Mouse (Mus musculus) right cerebral cortex, adult 18-20 months (tissue): ENCODE measurements at regions not wholly inside any gene's neighbourhood (a gene's known extent, or its start where the extent isn't known, plus 50 kb on each side); places are given as distances from the start of the nearest gene placed in this dataset.

ENCODE experiments used
- DNase-seq: peaks from one replicate; pipeline ENCODE4 v3.0.0; 2022; ENCODE audit warnings: mixed read lengths

- peak; percentile 68 for DNase-seq
Observed at GRCm38 (mm10) chr12:109958357-109959085, 320.3 kb upstream of the Dio3 start.

GRCm38 (mm10) chr12:109966776-109967175 lies 312.1 kb upstream of the Dio3 start:
- DNase-seq, result no peak

- DNase-seq, result peak; percentile 32
Observed at GRCm38 (mm10) chr12:109968303-109968702, 310.6 kb upstream of the Dio3 start.

GRCm38 (mm10) chr12:109971508-109971907 lies 307.4 kb upstream of the Dio3 start:
- DNase-seq, result no peak

- peak; percentile 59 for DNase-seq
Observed at GRCm38 (mm10) chr12:109972366-109973015, 306.4 kb upstream of the Dio3 start.

DNA sequence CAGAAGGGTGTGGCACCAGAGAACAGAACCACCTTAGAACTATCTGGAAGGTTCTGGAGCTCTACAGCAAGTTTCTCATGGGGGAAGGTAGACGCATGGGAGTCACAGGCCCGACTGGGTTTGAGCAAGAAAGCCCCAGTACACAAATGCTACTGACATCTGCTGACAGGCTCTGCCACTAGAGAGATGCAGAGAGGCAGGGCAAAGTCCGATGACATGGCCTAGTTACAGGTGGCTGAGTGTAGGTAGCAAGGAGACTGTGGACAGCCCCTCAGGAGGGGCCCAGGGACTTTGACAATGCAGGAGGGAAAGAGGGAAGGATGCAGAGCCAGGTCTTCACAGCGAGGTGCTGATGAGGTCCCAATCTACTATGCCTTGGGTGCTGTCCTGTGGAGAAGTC lies 305.3 kb upstream of the Dio3 start:
- no peak for DNase-seq

DNA sequence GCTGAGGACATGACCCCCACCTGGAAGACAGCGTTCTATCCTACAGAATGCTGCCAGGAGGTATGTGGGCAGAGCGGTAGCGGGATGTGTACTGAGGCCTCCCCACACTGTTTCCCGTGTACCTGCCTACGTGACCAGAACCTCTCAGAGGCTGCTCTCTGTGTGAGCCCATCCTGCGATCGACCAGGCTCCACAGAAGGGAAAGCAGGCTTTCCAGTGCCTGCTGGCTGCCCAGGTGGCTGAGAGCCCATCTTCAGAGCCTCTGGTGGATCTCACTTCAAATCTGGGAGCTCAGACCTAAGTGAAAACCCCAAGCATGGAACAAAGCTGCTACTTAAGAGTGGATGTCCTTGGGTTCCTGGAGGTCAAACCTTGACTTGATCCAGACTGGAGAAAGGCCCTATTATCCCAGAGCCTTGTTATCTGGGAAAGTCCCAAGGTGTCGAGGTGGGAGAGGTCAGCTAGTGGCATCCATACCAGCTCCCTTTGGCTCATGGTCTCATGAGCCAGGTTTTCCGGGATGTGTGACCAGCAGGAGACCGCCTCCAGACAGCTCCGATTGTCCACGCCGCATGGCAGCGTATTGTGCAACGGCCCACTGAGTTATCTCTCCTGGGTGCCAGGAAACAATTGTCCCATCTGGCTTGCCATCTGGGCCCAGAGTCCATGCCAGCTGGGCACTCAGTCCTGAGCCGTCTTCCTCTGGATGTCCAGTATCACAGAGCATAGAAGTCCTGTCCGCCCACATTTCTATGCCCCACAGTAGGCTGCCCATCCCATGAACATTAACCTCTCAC lies 303.5 kb upstream of the Dio3 start:
- DNase-seq, result peak; percentile 60

DNA sequence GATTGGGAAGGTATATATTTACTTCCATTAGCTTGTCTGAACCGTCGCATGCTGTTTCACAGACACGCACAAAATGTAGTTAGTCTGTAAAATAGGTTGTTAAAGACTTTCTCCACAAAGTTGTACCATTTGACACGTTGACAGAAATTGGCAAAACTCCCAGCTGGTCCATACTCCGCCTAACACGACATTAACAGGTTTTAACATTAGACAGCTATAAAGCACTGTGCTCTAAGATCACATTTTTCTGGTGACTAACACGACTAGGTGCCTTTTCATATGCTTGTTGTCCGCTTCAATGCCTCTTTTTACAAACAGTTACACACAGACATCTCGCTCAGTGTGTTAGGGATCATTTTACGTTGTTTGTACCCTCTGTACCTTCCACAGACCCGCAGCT lies 294.2 kb upstream of the Dio3 start:
- DNase-seq, result no peak

GRCm38 (mm10) chr12:109993410-109993809 lies 285.5 kb upstream of the Dio3 start:
- no peak for DNase-seq

DNA sequence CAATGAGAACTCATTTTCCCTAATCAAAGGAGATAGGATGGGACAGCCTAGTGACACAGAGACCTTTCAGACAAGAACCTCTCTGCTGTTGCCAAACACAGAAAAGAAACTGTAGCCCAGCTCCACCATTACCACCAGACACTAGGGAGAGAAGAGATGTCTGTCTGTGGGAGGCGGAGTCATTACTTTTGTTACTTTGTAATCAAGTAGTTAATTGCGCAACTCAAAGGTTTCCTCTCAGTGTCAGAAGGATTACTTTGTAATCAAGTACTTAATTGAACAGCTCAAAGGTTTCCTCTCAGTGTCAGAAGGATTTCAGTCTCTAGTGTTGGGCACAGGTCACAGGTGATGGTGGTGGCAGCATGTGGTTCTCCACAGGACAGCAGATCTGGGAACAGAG lies 276.2 kb upstream of the Dio3 start:
- DNase-seq, result no peak

DNA sequence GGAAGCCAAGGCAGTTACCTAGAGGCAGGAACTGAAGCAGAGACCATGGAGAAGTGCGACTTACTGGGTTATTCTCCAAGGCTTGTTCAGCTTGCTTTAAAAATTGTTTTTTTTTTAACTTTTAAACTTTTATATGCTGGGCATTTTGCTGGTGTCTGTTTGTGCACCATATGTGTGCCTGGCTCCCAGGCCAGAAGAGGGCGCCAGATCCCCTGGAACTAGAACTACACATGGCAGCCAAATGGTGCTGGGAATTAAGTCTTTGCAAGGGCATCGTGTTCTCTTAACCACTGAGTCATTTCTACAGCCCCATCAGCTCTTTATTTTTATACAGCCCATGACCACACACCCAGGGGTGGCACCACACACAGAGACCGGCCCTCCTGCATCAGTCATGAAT lies 269.7 kb upstream of the Dio3 start:
- no peak for DNase-seq

DNA sequence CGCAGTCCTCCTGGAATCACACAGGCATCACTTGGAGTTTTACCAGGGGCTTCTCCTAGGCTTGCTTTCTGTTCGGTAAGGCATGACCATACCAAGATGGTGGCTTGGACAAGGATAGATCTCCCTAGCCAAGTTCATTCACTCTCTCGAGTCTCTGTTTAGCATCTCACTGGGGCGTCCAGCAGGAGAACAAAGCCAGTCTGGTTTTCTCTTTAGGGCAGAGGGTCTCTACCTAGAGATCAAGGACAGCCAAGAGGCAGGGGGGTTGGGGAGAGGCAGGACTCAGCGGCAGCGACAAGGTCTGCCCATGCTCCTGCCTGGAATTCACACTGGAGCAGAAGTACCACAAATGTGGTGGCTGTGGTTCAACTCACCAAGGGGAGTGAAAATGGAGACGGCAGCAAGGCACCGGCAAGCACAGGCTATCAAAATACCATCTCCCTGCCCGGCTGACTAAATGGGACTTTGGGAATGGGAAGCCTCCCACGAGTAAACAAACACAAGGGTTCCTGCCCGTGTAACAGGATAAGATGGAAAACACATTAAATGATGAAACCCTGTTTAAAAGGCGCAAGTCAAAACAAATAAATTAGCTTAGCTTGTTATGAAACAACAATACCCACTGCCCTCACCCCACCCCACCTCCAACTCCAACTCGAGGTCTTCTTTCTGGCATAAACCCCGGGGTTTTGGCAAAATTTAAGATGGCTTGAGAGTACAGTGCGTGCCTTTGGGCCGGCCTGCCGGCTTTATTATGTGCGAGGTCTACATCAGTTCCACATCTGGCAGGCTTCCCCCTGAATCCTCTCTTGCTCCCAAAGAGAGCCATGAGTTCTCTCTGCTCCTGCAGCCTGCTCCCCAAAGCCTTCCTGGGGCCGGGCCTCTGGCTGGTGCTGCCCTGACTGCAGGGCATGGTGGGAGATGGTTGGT lies 258.1 kb upstream of the Dio3 start:
- DNase-seq, result no peak

GRCm38 (mm10) chr12:110021690-110022089 lies 257.2 kb upstream of the Dio3 start:
- DNase-seq, result no peak

GRCm38 (mm10) chr12:110022631-110023030 lies 256.2 kb upstream of the Dio3 start:
- DNase-seq, result no peak

DNA sequence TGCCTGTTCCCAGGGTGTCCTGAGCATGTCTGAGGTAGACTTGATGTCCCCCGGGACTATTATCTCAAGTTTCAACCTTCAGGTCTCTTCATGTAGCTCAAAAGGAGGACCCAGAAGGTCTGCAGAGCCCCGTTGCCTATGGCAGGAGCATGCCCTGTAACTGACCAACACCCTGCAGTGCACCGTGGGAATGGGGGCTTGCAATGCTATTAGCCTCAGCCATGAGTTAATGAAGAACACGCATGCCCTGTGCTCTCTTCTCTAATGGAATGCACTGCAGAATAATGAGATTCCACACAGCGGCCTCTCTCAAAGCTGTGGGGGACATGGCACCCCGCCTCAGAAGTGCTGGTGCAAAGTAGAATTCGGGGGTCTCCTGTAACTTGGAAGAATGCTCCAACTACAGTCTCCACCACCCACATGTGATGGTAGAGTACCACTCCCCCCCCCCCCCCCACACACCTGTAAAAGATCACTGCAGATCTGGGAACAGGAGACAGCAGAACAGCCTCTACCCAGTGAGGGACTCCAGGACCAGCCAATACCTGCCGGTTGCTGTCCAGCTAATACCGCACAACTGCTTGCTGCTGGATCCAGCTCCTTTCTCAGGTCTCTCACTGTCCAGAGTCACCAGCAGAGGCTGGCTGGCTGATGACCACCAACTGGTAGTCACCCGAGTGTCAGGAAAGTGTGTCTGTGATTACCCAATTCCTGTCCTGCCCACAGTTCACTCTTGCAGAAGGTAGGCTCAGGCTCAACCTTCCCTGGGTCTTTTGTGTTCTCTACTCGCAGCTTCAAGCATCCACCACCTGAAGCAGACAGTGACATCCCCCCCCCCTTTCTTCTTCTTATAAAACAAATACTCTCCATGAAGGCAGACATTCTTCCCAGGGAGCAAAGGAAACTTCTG lies 255.4 kb upstream of the Dio3 start:
- no peak for DNase-seq

- no peak for DNase-seq
Observed at GRCm38 (mm10) chr12:110024295-110024694, 254.6 kb upstream of the Dio3 start.

- no peak for DNase-seq
Observed at GRCm38 (mm10) chr12:110025171-110025570, 253.7 kb upstream of the Dio3 start.

GRCm38 (mm10) chr12:110026033-110026750 lies 252.7 kb upstream of the Dio3 start:
- DNase-seq, result no peak

- DNase-seq, result no peak
Observed at GRCm38 (mm10) chr12:110027345-110027744, 251.5 kb upstream of the Dio3 start.

GRCm38 (mm10) chr12:110027976-110028375 lies 250.9 kb upstream of the Dio3 start:
- no peak for DNase-seq

GRCm38 (mm10) chr12:110028646-110029045 lies 250.2 kb upstream of the Dio3 start:
- no peak for DNase-seq
